Mouse (Mus musculus) testis, adult 2 months (tissue): ENCODE results near the gene Entpd1.

Experiments used
- CTCF ChIP-seq: fragments of 200-500 bp; IDR thresholded peaks from 2 replicates; pipeline ENCODE4 v1.5.1; 2012; ENCODE audit warnings: low read depth, mild to moderate bottlenecking, inconsistent platforms, low read length, moderate library complexity; ENCODE audit not compliant: control insufficient read depth, insufficient read depth, insufficient replicate concordance
- POLR2A ChIP-seq: fragments of 200-500 bp; IDR thresholded peaks from 2 replicates; pipeline ENCODE4 v1.6.1; 2012; ENCODE audit warnings: low read depth, mild to moderate bottlenecking, inconsistent platforms, low read length, moderate library complexity; ENCODE audit not compliant: control insufficient read depth

- TF ChIP-seq CTCF, result no peak
- TF ChIP-seq POLR2A, result no peak
Measured at GRCm38 (mm10) chr19:40738683-40739324, 126.6 kb downstream of the Entpd1 start.
